18 mouse cellular contexts compared by ENCODE assay signal in the genomic region with DNA sequence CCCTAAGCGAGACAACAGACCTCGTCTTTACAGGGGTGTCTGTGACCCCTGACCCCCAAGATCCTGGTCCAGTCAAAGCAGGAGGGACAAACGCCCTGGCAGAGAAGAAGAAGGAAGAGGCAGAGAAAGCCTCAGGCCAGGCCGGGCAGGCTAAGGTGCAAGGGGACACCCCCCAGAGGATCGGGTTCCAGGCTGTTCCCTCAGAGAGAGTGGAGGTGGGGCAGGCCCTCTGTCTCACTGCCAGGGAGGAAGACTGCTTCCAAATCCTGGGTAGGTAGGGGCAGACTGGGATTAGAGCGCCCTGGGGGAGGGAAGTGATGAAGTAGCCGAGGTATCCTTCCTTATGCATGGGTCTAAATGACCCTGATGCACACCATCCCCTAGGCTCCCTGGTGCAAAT. TPM values are rescaled to one million over a fixed set of nuclear protein-coding genes. Genes with fewer than 3 reads are reported as not detected.
"Had no signal": no experiment of that assay in that cellular context is flagged by ENCODE, and none has a peak within 500 bp of the region (broad histone marks: within the 10 kb centered on the region; RNA-seq: fewer than 3 reads in every experiment).

No protein-coding gene starts in this region.

- DNase-seq: kidney, adult 2 months; kidney, postnatal 25 days; layer of hippocampus, adult 9-11 months; layer of hippocampus, postnatal 36 days; lung, adult 18-20 months; lung, postnatal 36 days; right cerebral cortex, postnatal 4 days; thymus, adult 2 months; thymus, postnatal 36 days had no signal

RNA-seq across cellular contexts. Expression of a gene that starts 2.3 kb away (rescaled TPM):
- total RNA-seq: layer of hippocampus, postnatal 36 days; left cerebral cortex, postnatal 25 days; megakaryocyte progenitor cell, adult 5-6 weeks; neutrophil, adult 5-6 weeks had no signal
- polyA plus RNA-seq: liver, adult 2 months; liver, embryonic 14.5 days; midbrain, postnatal 0 days; neural tube, embryonic 12.5 days; testis, adult 2 months had no signal

RNA-seq across cellular contexts. Expression of a gene that starts 19.5 kb away (rescaled TPM):
- total RNA-seq: liver, adult 2 months; megakaryocyte progenitor cell, adult 5-6 weeks; neutrophil, adult 5-6 weeks had no signal

RNA-seq across cellular contexts. Expression of a gene that starts 38.0 kb away (rescaled TPM):
- total RNA-seq: liver, adult 2 months; megakaryocyte progenitor cell, adult 5-6 weeks; neutrophil, adult 5-6 weeks had no signal
- polyA plus RNA-seq: liver, adult 2 months; lung, embryonic 16.5 days had no signal

RNA-seq across cellular contexts. Expression of a gene that starts 48.8 kb away (rescaled TPM):
- total RNA-seq: liver, adult 2 months; neutrophil, adult 5-6 weeks had no signal
